Mouse (Mus musculus) ovary, postnatal 36 days (tissue): ENCODE results near the gene Gm17416.

ENCODE experiments used
- DNase-seq: peaks from one replicate; pipeline ENCODE4 v3.0.0; 2022; ENCODE audit warnings: low spot score, mixed read lengths

The Gm17416 gene

GRCm38 (mm10) chr2:152569038-152569437 lies at the start of gene Gm17416:
Gm17416 (plus strand) TSS chr2:152569338.
- DNase-seq, result no peak

GRCm38 (mm10) chr2:152539944-152540710 lies 29.0 kb upstream of the Gm17416 start, which contains the start of gene Defb29:
Defb29 (minus strand) TSS chr2:152540098.
- no peak for DNase-seq

DNA sequence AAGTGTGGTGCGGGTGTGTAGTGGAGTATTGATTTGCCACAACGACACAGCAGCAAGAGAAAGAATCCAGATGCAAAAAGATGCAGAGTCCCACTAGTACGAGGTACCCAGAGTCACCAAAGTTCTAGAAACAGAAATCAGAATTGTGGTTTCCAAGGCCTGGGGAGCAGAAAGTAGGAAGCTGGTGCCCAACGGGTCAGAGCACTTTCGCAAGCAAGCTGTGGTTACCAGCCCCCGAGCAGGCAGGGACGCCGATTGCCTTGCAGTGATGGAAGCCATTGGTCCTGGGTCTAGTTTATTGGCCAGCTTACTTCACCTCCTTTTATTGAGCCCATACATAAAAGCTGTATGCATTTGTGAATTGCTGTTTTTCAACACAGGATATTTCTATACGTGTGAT lies 27.2 kb upstream of the Gm17416 start:
- no peak for DNase-seq

- DNase-seq, result no peak
These were observed 26.2 kb upstream of the Gm17416 start for GRCm38 (mm10) chr2:152542897-152543296.

GRCm38 (mm10) chr2:152543478-152543877 lies 25.7 kb upstream of the Gm17416 start:
- DNase-seq, result no peak

DNA sequence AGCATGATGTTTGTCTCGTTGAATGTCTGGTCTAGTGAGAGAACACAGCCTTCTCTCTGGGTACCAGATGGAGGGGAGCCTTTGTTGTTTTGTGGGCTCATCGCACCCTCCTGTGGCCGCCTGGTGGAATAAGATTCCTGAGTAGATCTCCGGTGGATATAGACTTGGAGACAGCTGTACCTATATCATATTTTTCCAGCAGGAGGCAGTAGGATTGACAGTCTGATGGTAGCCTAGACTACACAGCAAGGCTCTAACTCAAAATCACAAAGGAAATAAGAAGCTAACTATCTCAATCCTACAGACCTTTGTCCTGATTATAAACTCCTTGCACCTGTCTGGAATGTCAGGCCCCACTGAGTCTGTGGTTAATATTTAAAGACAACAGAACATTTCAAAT lies 24.4 kb upstream of the Gm17416 start:
- peak; percentile 67 for DNase-seq

- DNase-seq, result no peak
These were observed 21.0 kb upstream of the Gm17416 start for GRCm38 (mm10) chr2:152548124-152548523.

GRCm38 (mm10) chr2:152553774-152554423 lies 15.2 kb upstream of the Gm17416 start:
- DNase-seq, result peak; percentile 60

- DNase-seq, result no peak
These were observed 12.5 kb upstream of the Gm17416 start for GRCm38 (mm10) chr2:152556655-152557054.

DNA sequence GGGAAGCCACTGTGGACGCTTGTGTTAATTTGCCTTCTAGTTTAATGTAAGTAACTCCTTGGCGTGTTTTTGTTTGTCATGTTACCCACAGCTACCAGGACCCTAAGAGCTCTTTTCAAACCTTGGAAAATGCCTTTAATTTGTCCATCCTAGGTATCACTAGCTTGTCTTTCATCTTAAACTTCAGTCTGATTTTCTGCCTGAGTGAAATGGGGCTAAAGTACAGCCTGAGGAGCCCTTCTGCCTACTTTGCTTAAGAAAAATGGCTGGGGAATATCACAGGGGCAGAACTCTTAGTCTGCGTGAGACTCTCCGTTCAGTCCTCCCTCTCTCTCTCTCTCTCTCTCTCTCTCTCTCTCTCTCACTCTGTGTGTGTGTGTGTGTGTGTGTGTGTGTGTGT lies 743 bp downstream of the Gm17416 start:
- DNase-seq, result no peak

DNA sequence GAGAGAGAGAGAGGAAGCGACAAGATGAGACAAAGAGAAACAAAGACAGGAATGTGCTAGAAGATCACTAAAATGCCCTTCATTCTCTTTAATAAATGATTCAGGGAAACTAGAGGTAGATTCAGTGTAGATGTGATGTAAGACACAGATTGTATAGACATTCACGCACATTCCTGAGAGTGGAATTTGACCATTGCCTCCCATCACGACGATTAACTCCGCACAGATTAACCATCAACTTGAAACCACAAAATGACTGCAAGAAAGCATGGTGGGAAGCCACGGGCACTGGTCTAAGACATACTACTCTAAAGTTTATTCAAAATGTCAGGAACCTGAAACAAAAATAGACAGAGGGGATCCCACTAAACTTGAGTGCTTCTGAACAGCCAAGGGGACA lies 1.2 kb downstream of the Gm17416 start:
- no peak for DNase-seq

GRCm38 (mm10) chr2:152572114-152572794 lies 3.1 kb downstream of the Gm17416 start, which contains the start of gene Defb21:
Defb21 (plus strand) TSS chr2:152572744.
- DNase-seq, result no peak

DNA sequence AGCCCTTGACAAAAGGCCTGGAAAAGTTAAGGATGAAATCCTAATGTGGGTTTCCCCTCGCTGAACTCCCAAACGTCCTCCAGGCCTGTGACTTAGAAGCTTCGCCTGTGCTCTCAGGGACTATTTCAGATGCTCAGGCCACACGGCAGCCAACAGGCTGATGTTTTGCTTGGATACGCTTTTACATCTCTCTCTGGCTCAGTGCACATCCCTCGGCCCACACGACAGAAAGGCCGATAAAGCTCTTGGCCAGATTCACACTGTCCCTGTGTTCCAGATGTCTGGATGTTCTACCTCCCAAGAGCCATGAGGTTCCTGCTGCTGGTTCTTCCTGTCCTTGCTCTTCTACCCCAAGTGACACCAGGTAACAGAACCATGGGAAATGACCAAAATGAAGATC lies 4.3 kb downstream of the Gm17416 start:
- DNase-seq, result no peak

DNA sequence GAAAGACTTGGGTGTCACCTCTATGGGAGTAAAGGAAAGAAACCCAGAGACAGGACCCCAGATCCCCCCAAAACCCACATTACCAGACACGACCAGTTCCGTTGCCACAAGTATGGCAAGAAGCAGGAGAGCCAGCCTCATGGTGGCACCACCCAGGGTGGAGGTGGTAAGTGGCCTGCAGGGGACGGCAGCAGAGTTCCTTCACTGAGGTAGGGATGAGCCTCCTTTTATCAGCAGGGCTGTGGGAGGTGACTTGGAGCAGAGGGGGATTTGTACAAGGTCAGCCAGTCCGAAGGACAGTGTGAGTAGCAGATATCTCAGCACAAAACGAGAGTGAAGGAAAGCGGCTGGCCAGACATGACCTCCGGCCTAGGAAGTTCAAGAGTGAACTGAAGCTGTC lies 11.0 kb downstream of the Gm17416 start, which contains the start of gene Defb19:
Gene Defb19, minus strand, starts transcription at position 206 of the 400 bp plus-strand sequence.
- DNase-seq, result peak; percentile 41

DNA sequence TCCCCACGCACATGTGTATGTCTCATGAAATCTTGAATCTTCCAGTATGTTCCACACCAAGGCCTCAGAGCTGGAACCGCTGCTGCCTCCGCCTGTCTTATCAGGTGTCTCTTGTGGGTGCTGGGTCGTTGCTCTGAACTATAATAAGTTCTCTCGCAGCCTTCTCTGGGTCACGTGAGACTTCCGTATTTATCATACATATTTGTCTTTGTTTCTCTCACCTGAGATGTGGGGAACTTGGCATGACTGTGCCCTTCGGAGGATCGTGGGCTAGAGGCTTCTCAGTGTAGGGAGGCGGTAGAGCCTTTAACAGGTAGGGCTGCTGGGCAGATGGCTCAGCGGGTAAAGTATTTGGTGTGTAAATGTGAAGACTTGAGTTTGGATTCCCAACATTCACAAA lies 11.5 kb downstream of the Gm17416 start:
- DNase-seq, result peak; percentile 25

DNA sequence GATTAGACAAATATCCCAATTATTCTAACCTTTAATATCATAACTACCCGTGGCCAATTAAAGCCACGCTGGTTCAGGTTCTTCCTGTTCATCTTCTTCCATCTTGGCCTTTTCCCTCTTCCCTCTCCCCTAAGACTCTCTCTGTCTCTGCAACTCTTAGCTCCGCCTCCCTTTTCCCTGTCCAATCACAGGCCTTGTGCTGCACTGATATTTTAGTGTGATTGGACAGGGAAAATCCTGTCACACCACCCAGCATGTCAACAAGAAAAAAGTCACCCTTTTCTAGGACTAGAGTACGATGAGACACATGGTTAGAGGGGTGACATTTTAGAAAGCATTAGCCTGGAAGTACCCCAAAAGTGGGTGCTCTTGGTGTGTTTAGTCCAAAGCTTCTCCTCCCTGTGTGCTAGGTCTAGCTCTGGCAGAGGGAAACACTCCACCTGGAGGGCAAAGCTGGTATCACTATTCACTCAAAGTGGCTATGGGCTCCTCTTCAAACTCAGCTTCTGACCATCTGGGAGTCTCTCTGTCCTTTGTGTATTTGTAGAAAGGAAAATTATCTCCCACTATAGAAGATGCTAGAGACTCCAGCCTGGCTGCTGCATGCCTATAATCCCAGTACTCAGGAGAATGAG lies 17.9 kb downstream of the Gm17416 start:
- DNase-seq, result no peak

- no peak for DNase-seq
These were observed 19.3 kb downstream of the Gm17416 start for GRCm38 (mm10) chr2:152588450-152588849.

GRCm38 (mm10) chr2:152589021-152589420 lies 19.9 kb downstream of the Gm17416 start:
- DNase-seq, result no peak

- no peak for DNase-seq
These were observed 30.2 kb downstream of the Gm17416 start, which contains the start of gene Defb45 for GRCm38 (mm10) chr2:152599299-152599698. Defb45 (minus strand) TSS chr2:152599399.

GRCm38 (mm10) chr2:152600076-152600475 lies 30.9 kb downstream of the Gm17416 start:
- DNase-seq, result no peak

DNA sequence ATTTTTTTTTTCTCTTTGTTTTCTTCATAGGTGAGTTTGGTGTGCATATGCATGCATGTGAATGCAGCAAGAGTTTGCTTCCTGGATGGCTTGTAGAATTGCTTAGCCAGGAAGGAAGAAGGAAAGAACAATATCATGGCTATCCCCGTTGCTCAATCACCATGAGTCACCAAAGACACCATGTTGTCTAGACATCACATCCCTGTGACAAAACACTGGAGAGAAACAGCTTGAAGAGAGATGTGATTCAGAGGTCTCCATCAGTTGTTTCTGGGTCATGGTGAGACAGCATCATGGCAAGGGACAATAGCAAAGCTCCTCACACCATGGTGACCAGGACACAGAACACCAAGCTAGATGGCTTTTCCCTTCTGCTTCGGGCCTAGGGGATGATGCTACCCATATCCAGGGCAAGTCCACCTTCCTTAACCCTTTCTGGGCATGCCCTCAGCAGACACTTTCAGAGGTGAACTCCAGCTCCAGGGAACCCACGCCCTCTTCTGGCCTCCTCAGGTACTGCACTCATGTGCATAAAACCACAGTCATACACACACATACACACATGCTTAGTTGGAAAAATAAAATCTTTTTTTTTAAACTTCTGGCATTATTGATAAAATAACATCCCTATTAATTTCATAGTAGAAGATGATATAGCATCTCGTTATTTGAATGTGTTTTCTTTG lies 32.3 kb downstream of the Gm17416 start:
- DNase-seq, result no peak

GRCm38 (mm10) chr2:152604057-152604456 lies 34.9 kb downstream of the Gm17416 start, which contains the start of gene Defb36:
Defb36 (plus strand) TSS chr2:152604327.
- DNase-seq, result peak; percentile 56
